Mouse (Mus musculus) cortical plate, adult 2 months (tissue): ENCODE data around the gene Eftud2. TPM values are rescaled to one million over a fixed set of nuclear protein-coding genes. Genes with fewer than 3 reads are reported as not detected.

Experiments
- H3K27ac ChIP-seq: fragments of 200-500 bp; 2 replicates; pipeline ENCODE4 v1.5.1; 2012; ENCODE audit warnings: low read length, control low read depth, inconsistent platforms; ENCODE audit not compliant: insufficient read depth
- H3K4me1 ChIP-seq: fragments of 200-500 bp; 2 replicates; pipeline ENCODE4 v1.6.1; 2011; ENCODE audit warnings: low read length; ENCODE audit not compliant: control insufficient read depth, insufficient read depth
- H3K4me3 ChIP-seq: fragments of 200-500 bp; 2 replicates; pipeline ENCODE4 v1.5.1; 2011; ENCODE audit warnings: mild to moderate bottlenecking, low read length, control low read depth; ENCODE audit not compliant: insufficient read depth
- CTCF ChIP-seq: fragments of 200-500 bp; IDR thresholded peaks from 2 replicates; pipeline ENCODE4 v1.5.1; 2011; ENCODE audit warnings: mild to moderate bottlenecking, control low read depth, low read length; ENCODE audit not compliant: insufficient read depth; ENCODE audit errors: extremely low read depth
- POLR2A ChIP-seq: fragments of 200-500 bp; IDR thresholded peaks from 2 replicates; pipeline ENCODE4 v1.6.1; 2011; ENCODE audit warnings: mild to moderate bottlenecking, low read length, control low read depth; ENCODE audit not compliant: insufficient read depth; ENCODE audit errors: extremely low read depth
- polyA plus RNA-seq: library from polyadenylated mRNA; depleted of rRNA; stranded (reverse); fragments of >200 nt; gene quantifications from 2 replicates; pipeline ENCODE4 v1.2.3, GENCODE M21; 2012

Eftud2 gene
- polyA plus RNA-seq, 1 experiment: 94.0 TPM

DNA sequence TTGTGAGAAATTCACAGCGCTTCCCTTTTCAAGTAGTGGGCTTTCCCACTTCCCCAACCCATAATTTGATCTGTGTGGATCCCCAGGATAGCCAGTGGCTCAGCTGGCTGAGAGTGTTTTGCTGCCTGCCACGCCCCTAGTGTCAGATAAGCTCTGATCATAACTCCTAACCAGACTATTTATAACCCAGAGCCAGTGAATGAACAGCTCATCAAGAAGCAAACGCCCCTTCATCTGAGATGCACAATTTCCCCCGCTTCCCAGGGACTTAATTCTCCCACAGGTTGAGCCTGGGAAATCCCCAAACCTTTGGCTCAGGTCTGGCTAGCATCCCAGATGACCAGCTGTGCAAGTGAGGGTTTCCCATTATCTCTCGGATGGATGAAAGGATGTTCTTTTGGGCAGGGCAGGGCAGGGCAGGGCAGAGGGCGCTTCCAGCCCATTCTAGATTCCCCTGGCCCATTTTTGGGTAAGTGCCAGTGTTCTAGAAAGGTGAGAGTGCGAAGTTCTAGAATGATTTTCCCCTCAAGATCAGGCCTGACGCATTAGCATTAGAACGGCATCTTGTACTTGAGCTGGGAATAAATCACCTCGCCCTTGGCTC lies 3.9 kb upstream of the Eftud2 start, which contains the start of gene Fam187a:
TSS of gene Fam187a (plus strand) at position 554 of the 604 bp plus-strand sequence.
- TF ChIP-seq POLR2A (no peak), CTCF (no peak)
- Histone ChIP-seq H3K4me3 (no peak within 1 kb of the TSS), H3K27ac (no peak within 1 kb of the TSS), H3K4me1 (peaks cover 10% of the 10 kb centered on the region)

DNA sequence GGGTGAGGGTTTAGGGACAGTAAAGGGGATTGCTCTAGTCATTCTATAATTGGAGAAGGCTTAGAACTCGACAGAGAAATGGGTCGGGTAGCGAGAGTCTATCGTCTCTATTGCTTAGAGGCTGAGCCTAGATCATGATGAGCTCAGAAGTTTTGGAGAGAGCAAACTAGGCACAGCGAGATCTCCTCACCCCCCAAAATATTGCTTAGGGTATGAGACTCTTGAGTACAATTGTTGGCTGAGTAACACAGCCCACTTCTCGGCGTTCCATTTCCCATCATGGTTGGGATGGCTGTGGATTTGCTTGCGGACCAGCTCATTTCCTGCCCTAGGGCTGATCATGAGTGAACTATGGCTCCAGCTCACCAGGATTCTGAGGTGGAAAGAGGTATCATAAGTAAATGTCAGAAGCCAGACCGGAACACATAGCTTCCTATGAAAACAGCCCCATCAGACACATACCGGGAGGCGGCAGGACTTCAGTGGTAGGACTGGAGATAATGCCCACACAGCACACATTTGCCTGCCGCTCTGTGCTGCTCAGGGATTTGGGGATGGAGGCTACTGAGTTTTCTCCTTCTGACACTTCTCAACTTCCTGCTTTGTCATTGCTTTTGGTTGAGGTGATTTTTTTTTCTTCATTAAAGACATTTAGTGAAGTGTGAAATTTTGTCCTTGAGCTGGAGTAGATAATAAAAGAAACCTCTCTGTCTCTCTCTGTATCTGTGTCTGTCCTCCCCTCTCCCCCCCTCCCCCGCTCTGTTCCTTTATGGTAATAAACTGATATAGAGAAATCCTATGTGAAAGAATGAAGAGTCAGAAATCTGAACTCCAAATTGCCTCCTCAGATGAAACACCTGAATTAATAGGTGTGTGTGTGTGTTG lies 771 bp upstream of the Eftud2 start:
- TF ChIP-seq POLR2A: 0 out of 2 replicates have a peak, but pooled peaks have one; percentile 25
- no peak for TF ChIP-seq CTCF
- peak overlapping the region; percentile 76 for H3K4me3 ChIP-seq
- 0 out of 2 replicates have a peak, but pooled peaks cover 3% of the 10 kb centered on the region for H3K4me1 ChIP-seq
- H3K27ac ChIP-seq: peak overlapping the region; percentile 96

DNA sequence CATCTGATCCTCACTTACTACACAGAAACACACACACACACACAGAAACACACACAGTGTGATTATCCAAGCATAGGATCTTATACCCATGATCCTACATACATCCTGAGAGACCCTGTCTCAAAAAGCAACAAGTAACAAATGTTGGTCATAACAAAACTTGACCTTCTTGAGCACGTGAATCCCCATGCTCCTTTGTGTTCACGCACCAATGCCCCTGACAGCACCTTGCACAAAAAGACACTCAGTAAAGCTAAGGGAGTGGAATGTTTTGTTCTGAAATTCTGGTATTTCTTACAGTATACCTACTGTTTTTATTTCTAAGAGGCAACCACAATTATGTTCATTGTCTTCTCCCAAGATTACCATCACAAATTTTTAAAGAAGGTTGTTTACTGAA lies 1.2 kb downstream of the Eftud2 start:
- Histone ChIP-seq H3K27ac (no peak overlapping the region), H3K4me3 (no peak overlapping the region), H3K4me1 (peaks cover 5% of the 10 kb centered on the region; the same call in 1 of the 2 replicates)
- TF ChIP-seq CTCF (no peak), POLR2A (no peak)

DNA sequence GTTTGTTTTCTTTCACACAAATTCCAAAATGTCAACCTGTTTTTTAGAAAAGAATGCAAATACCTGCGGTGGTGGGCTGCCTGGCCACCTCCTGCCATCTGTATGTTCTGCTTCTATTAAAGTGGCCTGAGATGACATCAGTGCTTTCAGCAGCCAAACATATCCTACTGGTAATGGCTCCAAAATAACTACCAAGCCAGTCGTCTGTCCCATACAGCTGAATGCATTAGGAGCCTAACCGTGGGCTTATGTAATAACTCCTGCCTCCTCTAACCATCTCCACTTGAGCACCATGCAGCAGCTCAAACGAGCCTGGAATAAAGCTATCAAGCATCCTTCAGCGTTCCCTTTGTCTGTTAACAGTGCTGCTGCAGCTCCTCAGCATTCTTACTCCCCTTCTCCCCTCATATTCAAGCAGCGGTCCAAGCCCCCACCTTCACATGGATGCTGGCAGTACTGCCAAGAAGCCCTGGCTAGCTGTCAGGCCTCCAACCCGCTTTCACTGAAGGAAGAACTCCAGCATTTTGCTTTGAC lies 5.9 kb downstream of the Eftud2 start:
- peaks cover 5% of the 10 kb centered on the region; the same call in 1 of the 2 replicates for H3K4me1 ChIP-seq
- H3K27ac ChIP-seq: peak overlapping the region; percentile 59
- TF ChIP-seq CTCF: no peak
- TF ChIP-seq POLR2A: peak; percentile 41; the same call in 1 of the 2 replicates
- H3K4me3 ChIP-seq: no peak overlapping the region

DNA sequence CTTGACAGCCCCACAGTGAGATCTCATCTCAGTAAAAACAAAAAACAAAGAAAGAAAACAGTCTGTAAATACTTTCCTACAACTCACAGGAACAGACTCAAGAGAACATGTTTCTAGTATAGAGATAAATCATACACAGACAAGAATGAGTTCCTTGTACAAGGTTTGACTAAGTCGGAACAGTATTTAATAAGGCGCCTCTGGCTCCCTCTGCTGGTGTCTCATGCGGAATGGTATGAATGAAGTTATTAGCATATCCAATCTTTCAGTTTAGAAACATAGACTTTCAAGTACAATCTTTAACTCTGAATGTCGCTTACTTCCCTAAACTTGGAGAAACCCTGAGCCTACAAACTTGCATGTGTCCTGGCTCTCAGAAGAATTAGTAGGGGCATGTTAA lies 16.5 kb downstream of the Eftud2 start:
- H3K4me3 ChIP-seq: no peak overlapping the region
- H3K27ac ChIP-seq: no peak overlapping the region
- peaks cover 3% of the 10 kb centered on the region; the same call in 1 of the 2 replicates for H3K4me1 ChIP-seq
- TF ChIP-seq CTCF (peak; percentile 58; the same call in 1 of the 2 replicates), POLR2A (no peak)

DNA sequence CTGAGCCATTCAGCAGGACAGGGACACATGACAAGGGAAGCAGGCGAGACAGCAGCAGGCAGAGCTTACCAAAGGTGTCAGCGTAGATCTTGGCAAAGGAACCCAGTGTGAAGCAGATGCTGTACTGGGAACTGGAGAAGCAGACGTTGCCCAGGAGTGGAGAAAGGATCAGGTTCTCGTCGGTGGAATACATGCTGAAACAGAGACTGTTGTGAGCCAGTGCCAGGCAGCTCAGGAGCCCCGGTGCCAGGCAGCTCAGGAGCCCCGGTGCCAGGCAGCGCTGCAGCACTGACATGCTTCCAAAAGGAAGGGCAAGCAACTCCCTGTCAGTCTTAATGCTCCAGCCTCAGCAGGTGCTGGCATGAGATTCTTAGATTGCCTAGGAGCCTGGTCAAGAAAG lies 20.9 kb downstream of the Eftud2 start:
- no peak overlapping the region for H3K27ac ChIP-seq
- H3K4me1 ChIP-seq: peaks cover 2% of the 10 kb centered on the region; the same call in 1 of the 2 replicates
- no peak for TF ChIP-seq CTCF
- no peak for TF ChIP-seq POLR2A
- no peak overlapping the region for H3K4me3 ChIP-seq

DNA sequence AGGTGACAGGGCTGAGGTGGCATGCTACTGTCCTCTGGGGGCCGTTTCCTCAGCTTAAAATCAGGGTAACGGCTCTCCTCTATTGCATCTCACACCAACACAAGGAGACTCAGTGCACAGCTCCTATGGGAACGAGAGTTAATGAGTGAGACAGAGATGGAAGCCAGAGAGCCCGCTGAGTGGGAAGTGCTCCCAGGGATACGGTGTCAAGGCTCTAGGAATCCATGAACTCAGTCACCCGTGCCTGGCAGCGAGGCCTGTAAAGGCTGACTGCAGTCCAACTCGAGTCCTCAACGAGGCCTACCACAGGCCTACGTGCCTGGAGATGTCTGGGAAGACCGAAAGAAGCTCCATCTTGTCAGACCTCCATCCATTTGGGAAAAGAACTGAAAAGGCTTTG lies 21.8 kb downstream of the Eftud2 start:
- Histone ChIP-seq H3K4me3 (no peak overlapping the region), H3K27ac (no peak overlapping the region), H3K4me1 (peaks cover 2% of the 10 kb centered on the region; the same call in 1 of the 2 replicates)
- TF ChIP-seq POLR2A: no peak
- TF ChIP-seq CTCF: no peak

DNA sequence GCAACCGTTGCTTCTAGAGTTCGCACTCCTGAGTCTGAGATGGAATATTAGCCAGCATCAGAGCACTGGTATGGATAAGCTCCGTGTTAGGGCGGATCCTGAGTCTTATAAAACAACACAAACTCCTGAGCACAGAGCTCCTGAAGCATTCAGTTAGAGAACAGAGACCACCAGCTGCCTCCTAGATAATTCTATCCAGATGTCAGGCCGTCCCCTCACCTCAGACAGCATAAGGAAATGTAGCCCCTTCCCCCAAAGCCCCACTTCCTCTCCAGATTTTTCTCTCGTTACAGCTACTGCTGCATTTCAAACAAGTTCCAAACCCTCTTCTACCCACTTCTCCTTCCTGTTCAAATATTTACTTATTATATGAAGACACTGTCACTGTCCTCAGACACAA lies 24.8 kb downstream of the Eftud2 start:
- TF ChIP-seq CTCF (no peak), POLR2A (no peak)
- no peak overlapping the region for H3K27ac ChIP-seq
- H3K4me3 ChIP-seq: no peak overlapping the region
- peaks cover 2% of the 10 kb centered on the region; the same call in 1 of the 2 replicates for H3K4me1 ChIP-seq

DNA sequence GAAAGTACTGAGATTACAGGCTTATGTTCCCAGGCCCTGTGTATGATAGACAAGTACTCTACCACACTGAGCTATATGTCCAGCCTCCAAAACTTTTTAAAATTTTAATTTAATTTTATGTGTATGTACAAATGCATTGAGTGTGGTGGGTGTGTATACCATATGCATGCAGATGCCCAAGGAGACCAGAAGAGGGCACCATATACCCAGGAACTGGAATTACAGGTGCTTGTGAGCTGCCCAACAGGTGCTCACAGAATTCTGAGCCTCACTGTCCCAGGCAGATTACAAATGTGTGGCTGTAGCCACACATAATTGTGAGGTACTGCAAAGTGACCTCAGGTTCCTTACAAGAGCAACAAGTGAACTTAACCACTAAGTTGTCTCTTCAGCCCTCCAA lies 27.0 kb downstream of the Eftud2 start:
- H3K27ac ChIP-seq: no peak overlapping the region
- TF ChIP-seq CTCF (peak; percentile 35; the same call in 1 of the 2 replicates), POLR2A (no peak)
- H3K4me3 ChIP-seq: no peak overlapping the region
- H3K4me1 ChIP-seq: no peaks in the 10 kb centered on the region

DNA sequence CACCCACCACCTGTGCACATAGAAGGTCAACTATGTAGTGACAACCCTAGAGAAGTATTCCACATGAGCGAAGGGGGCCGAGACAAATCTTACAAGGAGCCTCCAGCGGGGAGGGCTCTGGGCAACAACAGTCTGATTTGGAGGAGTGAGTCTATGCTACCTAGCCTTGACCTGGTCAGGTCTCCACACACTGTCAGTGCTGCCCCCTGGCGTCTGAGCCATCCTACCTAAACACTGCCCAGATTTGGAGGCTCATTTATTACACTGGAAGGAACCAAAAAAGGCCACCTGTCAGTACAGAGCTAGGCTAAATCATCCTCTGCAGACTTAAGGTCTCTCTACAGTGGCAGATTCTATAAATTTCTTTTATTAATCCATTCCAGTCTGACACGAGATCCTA lies 28.9 kb downstream of the Eftud2 start:
- H3K4me1 ChIP-seq: no peaks in the 10 kb centered on the region
- TF ChIP-seq CTCF (peak; percentile 58), POLR2A (no peak)
- no peak overlapping the region for H3K4me3 ChIP-seq
- no peak overlapping the region for H3K27ac ChIP-seq

DNA sequence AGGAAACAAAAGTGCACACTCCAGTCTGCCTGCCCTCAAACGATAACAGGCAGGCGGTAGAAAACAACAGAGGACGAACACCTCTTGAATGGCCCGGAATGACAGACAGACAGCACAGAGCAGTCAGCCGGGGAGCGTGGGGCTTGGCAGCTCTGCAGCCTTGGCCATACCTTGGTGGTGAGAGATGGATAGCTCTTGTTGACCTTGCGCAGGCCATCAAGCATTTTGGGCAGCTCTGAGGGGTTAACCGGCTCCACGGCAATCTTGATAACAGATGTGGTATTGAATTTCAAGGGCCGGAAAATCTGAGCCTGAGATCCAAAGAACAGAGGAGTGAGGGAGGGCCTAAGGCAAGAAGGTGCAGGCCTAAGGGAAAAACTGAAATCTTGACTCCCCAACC lies 34.9 kb downstream of the Eftud2 start:
- Histone ChIP-seq H3K4me3 (no peak overlapping the region), H3K27ac (no peak overlapping the region), H3K4me1 (no peaks in the 10 kb centered on the region)
- no peak for TF ChIP-seq CTCF
- no peak for TF ChIP-seq POLR2A
